Mouse (Mus musculus) brown adipose tissue, adult 24 weeks (tissue): ENCODE results near the gene Natd1. TPM values are rescaled to one million over a fixed set of nuclear protein-coding genes. Genes with fewer than 3 reads are reported as not detected.
"Not testable (repeated sequence)": the region's sequence is repeated elsewhere in the genome, so short reads cannot be mapped to it uniquely, and the experiment has no call there.

Experiments
- H3K27ac ChIP-seq: fragments of 200-500 bp; replicated peaks from 2 replicates; pipeline ENCODE4 v1.5.1; 2012; ENCODE audit warnings: low read depth, mild to moderate bottlenecking, low read length
- H3K4me1 ChIP-seq: fragments of 200-500 bp; 2 replicates; pipeline ENCODE4 v1.6.1; 2012; ENCODE audit warnings: low read length, mixed read lengths; ENCODE audit not compliant: control insufficient read depth, insufficient read depth, insufficient read length
- H3K4me3 ChIP-seq: fragments of 200-500 bp; 2 replicates; pipeline ENCODE4 v1.5.1; 2012; ENCODE audit warnings: low read depth, mild to moderate bottlenecking, low read length, moderate library complexity; ENCODE audit not compliant: insufficient read depth
- polyA plus RNA-seq: library from polyadenylated mRNA; stranded (reverse); fragments of >200 nt; gene quantifications from 2 replicates; pipeline ENCODE4 v1.2.4, GENCODE M21; 2012; ENCODE audit not compliant: missing spikeins, insufficient read depth, insufficient read length

Gene Natd1
- polyA plus RNA-seq, 1 experiment: 11.2 TPM

DNA sequence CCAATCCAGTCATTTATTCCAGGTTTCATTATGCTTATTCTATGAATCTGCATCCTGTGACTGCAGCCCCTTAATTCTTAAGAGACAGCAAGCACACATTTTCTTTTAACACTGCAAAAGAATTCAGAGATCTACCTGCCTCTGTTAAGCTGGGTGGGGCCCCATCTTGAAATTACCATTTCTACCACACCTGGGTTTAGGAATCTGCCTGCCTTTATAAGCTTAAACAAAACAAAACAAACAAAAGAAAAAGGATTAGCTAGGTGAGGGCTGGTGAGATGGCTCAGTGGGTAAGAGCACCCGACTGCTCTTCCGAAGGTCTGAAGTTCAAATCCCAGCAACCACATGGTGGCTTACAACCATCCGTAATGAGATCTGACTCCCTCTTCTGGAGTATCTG lies 27.6 kb downstream of the Natd1 start:
- not testable (repeated sequence) for H3K4me1 ChIP-seq, H3K4me3 ChIP-seq, H3K27ac ChIP-seq

DNA sequence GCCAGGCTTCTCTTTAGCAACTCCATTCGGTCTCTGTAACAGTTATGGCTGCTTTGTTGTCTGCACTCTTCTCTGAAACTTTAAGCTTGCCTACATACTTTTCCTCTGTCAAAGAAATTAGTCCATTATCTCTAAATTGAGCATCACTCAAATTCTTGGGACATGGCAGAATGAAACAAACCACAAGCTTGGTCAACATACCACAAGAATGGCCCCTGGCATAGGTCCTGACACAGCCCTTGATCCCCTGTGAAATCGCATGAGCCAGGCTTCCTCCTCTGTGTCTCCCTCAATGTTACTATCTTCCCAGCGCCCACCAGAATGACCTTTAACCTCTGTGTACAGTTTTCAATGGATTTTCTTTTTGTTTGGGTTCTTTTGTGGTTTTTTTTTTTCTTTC lies 32.2 kb downstream of the Natd1 start:
- Histone ChIP-seq H3K4me1 (no peaks in the 10 kb centered on the region), H3K27ac (no peak overlapping the region), H3K4me3 (no peak overlapping the region)

DNA sequence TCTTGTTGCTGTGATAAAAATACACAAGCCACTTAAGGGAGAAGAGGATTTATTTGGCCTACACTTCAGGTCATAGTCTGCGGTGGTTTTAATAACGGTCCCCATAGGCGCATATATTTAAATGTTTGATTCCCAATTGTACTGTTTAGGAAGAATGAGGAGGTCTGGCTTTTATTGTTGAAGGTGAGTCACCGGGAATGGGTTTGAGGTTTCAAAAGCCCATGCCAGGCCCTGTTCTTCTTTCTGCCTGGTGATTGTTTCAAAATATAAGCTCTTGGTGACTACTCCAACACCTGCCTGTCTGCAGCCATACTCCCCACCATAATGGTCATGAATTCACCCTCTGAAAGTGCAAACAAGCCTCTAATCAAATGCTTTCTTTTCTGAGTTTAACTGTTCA lies 34.0 kb downstream of the Natd1 start:
- Histone ChIP-seq H3K27ac (no peak overlapping the region), H3K4me1 (peaks cover 12% of the 10 kb centered on the region), H3K4me3 (no peak overlapping the region)

DNA sequence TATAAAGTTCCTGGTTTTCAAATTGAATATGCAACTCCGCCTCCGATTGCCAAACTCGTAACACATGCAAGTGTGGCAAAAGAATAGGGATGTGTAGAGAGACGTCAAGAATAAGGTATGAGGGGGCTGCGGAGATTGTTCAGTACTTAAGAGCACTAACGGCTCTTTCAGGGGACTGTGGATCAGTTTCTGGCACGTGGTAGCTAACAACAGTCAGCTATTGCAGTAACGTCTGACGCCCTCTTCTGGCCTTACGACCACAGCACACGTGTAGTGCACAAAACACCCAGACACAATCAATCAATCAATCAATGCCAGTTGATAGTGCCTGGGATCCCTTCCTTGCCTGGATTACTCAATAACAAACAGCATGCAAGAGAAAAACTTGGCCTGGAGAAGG lies 35.1 kb downstream of the Natd1 start:
- H3K4me1 ChIP-seq: peaks cover 18% of the 10 kb centered on the region
- peak overlapping the region; percentile 98 for H3K27ac ChIP-seq
- H3K4me3 ChIP-seq: peak overlapping the region; percentile 82

DNA sequence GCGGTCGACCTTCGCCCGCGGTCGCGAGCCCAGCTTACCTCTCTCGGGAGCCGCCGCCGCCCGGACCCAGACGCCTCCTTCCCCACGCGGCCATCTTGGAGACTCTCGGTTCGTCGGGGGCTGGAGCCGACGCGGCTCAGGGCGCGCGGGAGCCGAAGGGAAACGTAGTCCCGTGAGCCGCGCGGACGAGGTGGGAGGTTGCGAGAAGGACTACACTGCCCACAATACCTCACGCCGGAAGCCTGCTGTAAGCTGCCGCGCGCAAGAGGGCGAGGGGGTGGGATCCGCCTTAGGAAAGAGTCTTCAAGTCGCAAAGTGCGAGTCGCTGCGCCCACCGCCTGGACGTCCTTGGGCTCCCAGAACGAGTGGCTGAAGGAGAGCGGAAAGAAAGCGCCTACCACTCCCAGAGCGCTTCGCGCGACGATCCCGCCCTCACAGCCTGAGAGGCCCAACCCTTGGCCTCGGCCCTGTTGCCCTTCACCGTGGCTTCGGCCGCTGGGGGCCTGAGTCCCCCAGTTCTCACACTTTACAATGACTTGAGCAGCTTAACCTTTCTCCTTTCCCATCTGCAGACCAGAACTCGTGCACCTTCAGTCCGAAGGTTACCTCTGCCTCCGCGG lies 35.8 kb downstream of the Natd1 start, which contains the start of gene Tmem11:
Tmem11 (minus strand) TSS at position 598 of the 620 bp plus-strand sequence.
- peak within 1 kb of the TSS; percentile 82 for H3K4me3 ChIP-seq
- H3K4me1 ChIP-seq: peaks cover 22% of the 10 kb centered on the region
- peak within 1 kb of the TSS; percentile 98 for H3K27ac ChIP-seq

DNA sequence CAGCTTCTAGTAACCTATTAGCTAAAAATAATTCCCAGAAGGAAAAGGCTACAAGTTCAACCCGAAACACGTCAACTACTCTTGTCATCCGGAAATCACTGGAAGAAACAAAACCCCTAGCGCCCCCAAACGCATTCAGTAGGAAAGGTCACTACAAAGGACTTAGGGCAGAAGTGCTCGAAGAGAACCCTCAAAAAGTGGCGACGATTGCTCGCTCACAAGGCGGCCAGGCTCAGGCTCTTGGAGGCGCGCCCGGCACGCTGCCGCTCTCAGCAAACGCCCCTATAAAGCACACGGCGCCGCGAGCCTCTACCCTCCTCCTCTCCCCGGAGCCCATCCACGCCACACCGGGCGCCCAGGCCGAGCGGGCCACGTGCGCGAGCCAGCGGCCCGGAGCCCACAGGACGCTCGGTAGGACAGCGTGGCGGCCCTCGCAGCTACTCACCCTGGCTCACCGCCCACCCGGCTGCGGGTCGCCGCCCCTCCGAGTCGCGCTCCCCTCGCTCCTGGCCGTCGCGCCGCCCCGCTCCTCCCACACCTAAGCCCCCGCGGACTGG lies 36.4 kb downstream of the Natd1 start:
- Histone ChIP-seq H3K4me3 (peak overlapping the region; percentile 82), H3K27ac (peak overlapping the region; percentile 89), H3K4me1 (peaks cover 22% of the 10 kb centered on the region)

DNA sequence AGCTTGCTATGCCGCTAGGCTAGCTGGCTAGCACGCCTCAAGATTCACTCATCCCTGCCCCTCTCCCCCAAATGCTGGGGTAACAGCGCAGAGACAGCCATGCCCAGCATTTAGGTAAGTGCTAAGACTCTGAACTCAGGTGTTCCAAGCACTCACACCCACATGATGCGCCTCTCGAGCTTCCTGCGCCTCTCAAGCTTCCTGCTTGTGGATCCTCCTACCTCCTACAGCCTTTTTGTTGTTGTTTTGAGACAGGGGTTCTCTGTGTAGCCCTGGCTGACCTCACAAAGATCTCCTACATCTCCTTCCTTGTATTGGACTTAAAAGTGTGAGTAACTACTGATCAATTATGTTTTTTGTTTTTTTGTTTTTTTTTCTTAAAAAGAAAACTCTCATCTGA lies 41.4 kb downstream of the Natd1 start:
- Histone ChIP-seq H3K4me3 (no peak overlapping the region), H3K4me1 (peaks cover 32% of the 10 kb centered on the region), H3K27ac (0 out of 2 replicates have a peak overlapping the region, but pooled peaks have one; percentile 0)

DNA sequence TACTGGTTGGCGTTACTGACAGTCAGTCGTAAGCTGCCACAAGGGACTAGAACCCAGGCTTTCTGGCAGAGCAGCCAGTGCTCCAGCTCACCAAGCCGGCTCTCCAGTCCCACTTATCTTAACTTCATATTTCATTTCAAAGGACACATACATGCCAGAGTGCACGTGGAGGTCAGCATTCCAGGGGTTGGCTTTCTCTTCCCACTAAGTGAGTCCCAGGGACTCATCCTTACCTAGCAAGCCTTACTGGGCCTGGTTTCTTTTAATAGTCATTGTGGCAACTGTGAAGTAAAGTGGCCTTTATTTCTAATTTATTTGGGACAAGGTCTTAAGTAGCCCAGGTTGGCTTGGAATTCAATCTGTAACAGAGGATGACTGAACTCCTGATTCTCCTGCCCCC lies 43.1 kb downstream of the Natd1 start:
- Histone ChIP-seq H3K4me3 (no peak overlapping the region), H3K4me1 (peaks cover 39% of the 10 kb centered on the region), H3K27ac (no peak overlapping the region)

DNA sequence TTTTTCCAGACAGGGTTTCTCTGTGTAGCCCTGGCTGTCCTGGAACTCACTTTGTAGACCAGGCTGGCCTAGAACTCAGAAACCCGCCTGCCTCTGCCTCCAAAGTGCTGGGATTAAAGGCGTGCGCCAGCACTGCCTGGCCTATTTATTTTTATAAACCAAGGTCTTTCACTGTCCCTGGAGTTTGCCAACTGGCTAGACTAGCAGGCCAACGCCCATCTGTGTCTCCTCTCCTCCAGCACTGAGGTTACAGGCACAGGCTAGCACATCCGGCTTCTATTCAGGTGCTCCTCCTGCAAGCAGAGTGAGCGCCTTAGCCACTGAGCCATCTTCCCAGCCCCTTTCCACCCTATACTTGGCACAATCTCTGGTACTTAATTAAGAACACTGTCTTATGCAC lies 45.1 kb downstream of the Natd1 start:
- H3K4me3 ChIP-seq, H3K27ac ChIP-seq: not testable (repeated sequence)
- peaks cover 45% of the 10 kb centered on the region for H3K4me1 ChIP-seq

DNA sequence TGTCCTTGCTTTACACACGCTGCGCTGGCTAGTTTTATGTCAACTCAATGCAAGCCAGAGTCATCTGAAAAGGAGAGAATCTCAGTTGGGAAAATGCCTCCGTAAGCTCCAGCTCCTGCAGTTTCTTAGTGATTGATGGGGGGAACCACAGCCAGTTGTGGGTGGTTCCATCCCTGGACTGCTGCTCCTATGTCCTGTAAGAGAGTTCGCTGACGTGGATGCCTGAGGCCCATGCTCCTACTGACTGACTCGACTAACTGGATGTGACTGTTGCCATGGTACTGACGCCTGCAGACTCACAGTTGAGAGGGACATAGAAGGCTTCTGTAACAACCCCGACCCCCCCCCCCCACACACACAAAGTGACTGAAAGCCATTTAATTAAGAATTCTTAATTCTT lies 46.6 kb downstream of the Natd1 start:
- H3K4me1 ChIP-seq: peaks cover 42% of the 10 kb centered on the region
- H3K4me3 ChIP-seq: no peak overlapping the region
- H3K27ac ChIP-seq: peak overlapping the region; percentile 25; the same call in 1 of the 2 replicates

DNA sequence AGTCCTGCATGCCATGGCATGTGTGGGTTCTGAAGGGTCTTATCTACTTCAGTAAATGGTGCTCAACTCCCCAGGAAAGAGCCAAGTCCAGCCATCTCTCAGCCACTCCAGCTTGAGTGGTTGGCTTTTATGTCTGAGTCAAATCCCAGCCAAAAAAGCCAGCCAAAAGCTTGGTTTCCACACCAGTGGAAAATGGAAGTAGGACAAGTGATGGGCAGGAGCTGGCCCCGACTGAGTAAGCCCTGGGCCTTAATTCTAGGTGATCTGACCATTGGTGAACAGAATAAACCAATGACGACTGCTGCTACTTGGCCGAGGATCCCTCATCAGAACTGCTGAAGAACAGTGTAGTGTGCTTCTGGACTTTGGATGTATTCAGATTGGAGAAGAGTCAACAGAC lies 47.1 kb downstream of the Natd1 start:
- Histone ChIP-seq H3K4me1 (peaks cover 42% of the 10 kb centered on the region), H3K27ac (peak overlapping the region; percentile 25; the same call in 1 of the 2 replicates), H3K4me3 (no peak overlapping the region)

DNA sequence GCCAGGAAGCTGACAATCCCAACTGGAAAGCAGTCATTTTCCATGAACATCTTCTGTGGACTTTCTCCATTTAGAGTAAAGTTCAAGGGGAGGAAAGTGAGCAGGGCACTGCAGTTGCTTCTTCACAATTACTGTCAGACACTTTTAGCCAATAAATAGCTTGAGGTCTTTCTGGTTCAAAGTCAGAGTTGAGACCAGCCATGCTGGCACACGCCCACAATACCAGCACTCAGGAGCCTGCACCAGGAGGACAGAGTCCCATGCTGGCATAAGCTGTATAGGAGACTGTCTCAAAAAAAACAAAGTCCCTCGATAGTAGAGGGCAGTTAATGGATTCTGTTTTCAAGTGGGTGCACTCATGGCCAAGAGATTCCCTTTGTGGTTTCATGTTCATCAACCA lies 48.5 kb downstream of the Natd1 start:
- H3K4me1 ChIP-seq: peaks cover 40% of the 10 kb centered on the region
- H3K27ac ChIP-seq: peak overlapping the region; percentile 72
- no peak overlapping the region for H3K4me3 ChIP-seq

DNA sequence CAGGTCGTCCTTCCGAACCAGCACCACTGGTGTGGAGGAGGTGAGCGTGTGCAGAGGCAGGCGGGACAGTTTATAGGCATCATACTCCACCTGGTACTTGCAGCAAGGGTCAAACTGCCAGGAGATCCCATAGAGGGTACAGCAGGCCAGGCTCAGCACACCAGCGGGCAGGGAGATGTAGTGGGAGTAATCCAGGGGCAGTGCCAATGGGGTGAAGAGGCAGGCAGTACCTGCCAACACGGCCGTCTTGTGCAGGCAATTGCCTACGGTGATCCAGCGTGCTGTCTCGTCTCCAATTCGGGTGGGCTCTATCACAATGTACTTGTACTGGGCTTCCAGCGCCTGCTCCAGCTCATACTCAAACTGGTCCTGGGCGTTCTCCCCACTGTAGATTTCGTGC lies 49.6 kb downstream of the Natd1 start:
- H3K4me1 ChIP-seq: peaks cover 37% of the 10 kb centered on the region
- peak overlapping the region; percentile 72 for H3K27ac ChIP-seq
- no peak overlapping the region for H3K4me3 ChIP-seq

DNA sequence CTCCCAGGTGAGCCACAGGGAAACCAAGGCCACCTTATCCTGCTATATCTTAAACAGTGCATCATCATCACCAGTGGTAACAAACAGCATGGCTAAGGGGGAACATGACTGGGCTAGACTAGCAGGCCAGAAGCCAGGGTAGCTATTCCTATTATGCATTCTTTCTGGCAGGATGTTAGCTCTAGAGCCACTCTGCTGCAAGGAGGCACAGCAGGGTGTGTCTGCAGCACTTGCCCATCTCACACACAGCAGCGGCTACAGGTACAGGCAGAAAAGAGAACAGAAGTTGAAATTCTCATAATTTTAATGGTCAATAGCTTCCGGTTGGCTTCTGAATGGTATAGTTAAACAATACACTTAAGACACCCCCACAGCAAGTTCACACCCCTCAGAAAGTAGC lies 50.4 kb downstream of the Natd1 start:
- no peak overlapping the region; the same call in 1 of the 2 replicates for H3K27ac ChIP-seq
- no peak overlapping the region for H3K4me3 ChIP-seq
- peaks cover 33% of the 10 kb centered on the region for H3K4me1 ChIP-seq

DNA sequence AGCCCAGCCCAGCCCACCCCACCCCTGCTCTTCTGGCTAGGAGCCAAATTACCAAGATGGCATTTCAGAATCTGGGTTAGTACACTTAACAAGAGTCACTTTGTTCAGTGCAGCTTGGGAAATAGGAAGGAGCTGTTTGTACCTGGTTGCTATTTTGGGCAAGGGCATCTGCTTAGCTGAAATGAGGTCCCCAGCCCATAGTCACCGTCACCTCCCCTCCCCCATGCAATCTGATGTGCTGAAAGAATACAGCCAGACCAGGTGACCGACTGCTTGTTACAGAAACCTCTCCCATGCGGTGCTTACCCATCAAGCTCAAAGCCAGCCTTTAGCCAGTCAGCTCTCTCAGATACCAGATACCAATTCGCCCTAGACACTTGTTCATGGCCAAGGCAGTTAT lies 51.4 kb downstream of the Natd1 start:
- no peak overlapping the region for H3K4me3 ChIP-seq
- peaks cover 33% of the 10 kb centered on the region for H3K4me1 ChIP-seq
- peak overlapping the region; percentile 27; the same call in 1 of the 2 replicates for H3K27ac ChIP-seq

DNA sequence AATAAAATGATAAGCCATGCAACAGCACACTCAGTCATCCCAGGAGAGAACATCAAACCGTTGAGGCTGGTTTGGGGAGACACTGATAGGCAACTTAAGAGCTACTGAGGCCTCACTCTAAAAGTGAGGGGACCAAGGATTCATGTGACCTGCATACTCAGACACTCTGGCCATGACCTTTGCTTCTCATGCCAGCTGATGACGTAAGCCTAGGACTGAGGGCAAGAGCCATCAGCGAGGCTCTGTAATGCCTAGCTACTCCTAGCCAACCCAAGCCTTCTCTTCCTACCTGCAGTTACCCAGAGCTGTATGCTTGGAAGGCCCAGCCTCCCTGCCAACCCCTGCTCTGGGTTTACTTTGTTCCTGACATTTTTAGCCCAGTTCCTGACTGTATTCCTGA lies 52.6 kb downstream of the Natd1 start:
- peaks cover 24% of the 10 kb centered on the region for H3K4me1 ChIP-seq
- no peak overlapping the region for H3K4me3 ChIP-seq
- H3K27ac ChIP-seq: peak overlapping the region; percentile 84
